Mouse (Mus musculus) yolk sac, embryonic 10.5 days (tissue): ENCODE measurements around the gene Tac2.
A peak's percentile ranks its signal among the peaks of the same experiment; 100 is the strongest.

Source experiments
- DNase-seq: peaks from one replicate; pipeline ENCODE4 v3.0.0-alpha.2; 2017; ENCODE audit warnings: low spot score

Gene Tac2

DNA sequence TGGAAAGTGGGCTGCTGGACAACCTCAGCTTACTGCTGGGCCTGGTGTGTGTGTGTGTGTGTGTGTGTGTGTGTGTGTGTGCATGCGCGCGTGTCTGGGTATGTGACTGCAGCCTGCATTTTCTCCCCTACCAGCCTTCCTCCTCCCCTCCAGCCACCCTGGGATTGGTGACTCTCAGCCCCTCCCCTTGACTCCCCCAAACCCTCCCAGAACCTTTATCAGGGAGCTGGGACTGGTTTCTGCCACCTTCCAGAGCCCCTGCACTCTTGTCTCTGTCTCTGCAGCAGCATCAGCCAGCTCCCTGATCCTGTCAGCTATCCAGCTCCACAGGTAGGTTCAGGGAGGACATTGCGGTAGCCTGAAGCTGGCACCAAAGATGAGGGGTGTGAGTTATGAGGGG lies 858 bp downstream of the Tac2 start:
- DNase-seq, result no peak

DNA sequence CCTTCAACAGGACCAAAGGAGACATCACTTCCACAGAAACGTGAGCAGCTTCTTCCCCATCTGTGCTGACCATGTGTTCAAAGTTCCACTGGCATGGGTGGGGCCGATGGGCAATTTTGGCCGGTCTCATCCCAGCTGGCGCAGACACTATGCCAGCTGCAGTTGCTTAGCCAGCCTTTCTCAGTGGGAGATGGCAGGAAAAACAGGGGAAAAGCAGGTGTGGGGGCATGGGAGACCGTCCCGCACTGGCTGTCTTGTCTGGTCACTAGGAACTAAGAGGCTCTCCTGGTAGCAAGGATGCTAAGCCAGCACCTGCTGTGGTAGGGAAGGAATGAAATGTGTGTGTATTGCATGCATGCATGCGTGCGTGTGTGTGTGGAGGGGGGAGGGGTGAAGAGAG lies 4.2 kb downstream of the Tac2 start:
- DNase-seq, result no peak

DNA sequence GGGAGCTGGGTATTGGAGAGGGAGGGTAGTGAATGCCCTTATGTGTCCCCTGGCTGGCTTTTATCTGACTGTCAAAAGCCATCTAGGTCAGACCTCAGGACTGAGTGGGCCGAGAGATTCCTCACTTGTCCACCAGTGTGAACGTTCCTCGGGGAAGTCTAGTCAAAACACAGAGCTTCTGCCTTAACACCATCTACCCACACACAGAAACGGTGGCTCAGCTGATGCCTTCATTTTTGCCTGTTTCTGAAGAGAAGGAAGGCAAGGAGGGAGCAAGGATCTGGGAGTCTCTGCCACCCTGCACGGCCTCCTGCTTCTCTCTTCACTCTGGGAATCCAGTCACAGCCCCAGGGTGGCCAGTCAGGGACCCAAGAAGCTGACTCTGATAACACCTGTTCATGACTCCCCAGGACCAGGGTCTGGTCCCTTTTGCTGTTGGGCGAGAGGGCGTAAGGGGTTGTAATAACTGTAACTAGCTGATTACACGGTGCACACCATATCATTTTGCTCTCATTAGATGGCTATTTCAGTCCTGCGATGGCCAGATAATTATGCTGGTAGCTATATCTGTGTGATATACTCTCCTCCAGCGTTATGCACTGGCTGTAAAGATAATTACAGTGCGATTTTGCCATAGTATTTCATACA lies 6.1 kb downstream of the Tac2 start:
- DNase-seq, result no peak

DNA sequence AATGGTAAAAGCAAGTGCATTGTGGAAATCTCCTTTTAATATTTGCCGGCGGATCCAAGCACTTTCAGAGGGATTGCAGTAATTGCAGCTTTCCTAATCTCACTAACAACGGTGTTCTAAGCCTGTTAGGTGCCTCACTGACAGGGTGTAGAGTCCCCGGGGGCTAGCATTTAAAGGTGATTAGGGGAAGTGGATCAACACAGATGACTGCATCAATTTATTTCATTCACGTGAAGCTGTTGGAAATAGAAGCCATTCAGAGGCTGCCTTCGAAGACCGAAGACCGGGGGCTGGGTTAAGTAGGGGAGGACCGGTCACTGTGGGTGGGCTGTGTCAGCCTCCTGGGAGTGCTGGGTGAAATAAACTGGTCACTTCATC lies 6.6 kb downstream of the Tac2 start:
- DNase-seq, result no peak

GRCm38 (mm10) chr10:127731397-127731796 lies 7.1 kb downstream of the Tac2 start:
- no peak for DNase-seq

GRCm38 (mm10) chr10:127734434-127734833 lies 10.2 kb downstream of the Tac2 start:
- DNase-seq, result no peak

- DNase-seq, result no peak
Measured at GRCm38 (mm10) chr10:127736266-127736665, 12.0 kb downstream of the Tac2 start.

- no peak for DNase-seq
Measured at GRCm38 (mm10) chr10:127736916-127737315, 12.6 kb downstream of the Tac2 start.

DNA sequence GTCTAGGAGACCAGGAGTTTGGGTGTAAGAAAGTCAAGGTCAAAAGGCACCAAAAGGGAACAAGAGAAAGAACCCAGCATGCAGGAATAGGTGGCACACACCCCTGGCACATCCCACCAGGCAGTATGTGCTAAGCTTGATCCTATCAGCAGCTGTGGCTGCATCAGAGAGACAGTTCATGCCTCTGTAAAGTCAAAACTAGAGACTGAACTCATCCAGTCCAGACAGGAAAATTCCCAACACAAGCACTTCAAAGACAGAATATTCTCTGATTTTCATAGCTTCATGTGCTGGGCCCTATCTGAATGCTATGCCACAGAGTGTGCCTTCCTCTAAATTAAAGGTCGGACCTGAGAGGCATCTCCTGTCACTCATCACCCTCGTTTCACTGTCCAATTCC lies 13.3 kb downstream of the Tac2 start:
- no peak for DNase-seq

DNA sequence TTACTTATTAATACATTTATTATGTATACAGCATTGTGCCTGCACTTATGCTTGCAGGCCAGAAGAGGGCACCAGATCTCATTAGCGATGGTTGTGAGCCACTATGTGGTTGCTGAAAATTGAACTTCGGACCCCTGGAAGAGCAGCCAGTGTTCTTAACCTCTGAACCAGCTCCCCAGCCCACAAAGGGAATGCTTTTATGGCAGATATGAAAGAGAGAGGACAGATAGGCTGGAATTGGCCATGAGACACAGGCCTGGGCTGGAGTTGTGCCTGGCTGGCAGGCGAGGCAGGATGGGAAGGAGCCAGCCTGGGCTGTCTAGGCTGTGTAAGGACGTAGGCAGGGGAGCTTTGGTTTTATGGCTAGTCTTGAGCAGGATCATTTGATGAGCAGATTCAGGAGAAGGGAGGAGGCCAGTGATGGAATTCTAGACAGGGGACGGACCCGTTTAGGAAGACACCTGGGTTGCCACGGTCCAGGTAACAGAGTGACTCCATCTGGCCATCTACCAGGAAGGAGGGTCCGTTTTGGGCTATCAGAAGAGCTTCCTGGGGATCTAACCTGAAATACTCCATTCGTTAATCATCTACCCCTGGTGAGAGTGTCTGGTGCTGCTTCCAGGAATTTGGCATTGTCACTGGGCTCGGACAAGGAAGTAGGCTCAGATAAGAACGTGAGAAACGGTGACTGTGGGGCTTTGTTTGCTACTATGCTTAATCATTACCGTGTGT lies 14.0 kb downstream of the Tac2 start:
- peak; percentile 86 for DNase-seq

DNA sequence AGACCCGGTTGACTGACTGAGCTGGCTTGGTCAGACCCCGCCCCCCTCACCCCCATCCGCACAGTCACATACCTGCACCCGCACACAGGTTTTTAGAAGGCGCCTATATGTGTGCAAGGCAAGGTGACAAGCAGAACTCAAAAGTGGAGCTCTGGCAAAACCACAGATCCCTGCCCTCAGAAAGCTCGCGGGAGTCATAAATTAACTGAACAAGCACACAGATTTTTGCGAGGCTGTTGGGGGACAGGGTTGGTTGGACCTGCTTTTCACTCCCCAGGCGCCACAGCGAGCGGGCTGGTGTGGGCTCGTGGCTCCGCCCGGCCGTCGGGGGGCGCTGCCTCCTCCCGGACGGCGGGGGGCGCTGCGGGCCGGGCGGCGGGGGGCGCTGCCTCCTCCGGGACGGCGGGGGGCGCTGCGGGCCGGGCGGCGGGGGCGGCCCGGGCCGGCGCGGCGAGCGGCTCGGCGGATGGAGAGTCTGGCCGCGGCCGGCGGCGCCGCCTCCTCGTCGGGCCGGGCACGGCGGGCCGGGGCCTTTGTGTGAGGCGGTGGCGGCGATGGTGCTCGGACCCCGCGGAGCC lies 14.9 kb downstream of the Tac2 start, which contains the start of gene Zbtb39:
Zbtb39 (plus strand) TSS at position 456 of the 578 bp plus-strand sequence.
- peak; percentile 84 for DNase-seq

DNA sequence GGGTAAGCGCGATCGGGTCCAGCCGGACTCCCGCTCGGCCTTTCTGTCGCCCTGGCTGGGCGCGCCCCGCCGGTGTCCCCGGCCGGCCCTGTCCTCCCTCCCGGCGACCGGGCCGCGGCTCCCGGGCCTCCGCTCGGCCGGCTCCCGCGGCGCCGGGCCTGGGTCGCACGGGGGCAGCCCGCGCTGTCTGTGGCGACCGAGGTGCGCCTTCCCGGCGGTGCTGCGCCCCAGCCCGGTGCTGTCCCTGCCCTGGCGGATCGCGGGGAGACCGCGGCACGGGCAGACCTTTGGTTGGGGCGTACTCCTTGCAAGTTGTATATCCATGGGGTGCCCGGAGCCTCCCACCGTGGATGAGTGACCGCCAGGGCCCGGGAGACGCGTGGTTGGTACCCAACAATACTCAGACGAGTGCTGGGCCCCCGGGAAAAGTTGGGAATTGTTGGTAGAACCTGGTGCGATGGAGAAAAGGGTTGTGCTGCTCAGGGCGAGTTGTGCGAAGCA lies 15.4 kb downstream of the Tac2 start:
- DNase-seq, result no peak

- no peak for DNase-seq
Measured at GRCm38 (mm10) chr10:127744661-127745060, 20.4 kb downstream of the Tac2 start.

GRCm38 (mm10) chr10:127745886-127746285 lies 21.6 kb downstream of the Tac2 start:
- DNase-seq, result no peak

- no peak for DNase-seq
Measured at GRCm38 (mm10) chr10:127747254-127747653, 23.0 kb downstream of the Tac2 start.

- peak; percentile 72 for DNase-seq
Measured at GRCm38 (mm10) chr10:127748847-127749612, 24.8 kb downstream of the Tac2 start.

DNA sequence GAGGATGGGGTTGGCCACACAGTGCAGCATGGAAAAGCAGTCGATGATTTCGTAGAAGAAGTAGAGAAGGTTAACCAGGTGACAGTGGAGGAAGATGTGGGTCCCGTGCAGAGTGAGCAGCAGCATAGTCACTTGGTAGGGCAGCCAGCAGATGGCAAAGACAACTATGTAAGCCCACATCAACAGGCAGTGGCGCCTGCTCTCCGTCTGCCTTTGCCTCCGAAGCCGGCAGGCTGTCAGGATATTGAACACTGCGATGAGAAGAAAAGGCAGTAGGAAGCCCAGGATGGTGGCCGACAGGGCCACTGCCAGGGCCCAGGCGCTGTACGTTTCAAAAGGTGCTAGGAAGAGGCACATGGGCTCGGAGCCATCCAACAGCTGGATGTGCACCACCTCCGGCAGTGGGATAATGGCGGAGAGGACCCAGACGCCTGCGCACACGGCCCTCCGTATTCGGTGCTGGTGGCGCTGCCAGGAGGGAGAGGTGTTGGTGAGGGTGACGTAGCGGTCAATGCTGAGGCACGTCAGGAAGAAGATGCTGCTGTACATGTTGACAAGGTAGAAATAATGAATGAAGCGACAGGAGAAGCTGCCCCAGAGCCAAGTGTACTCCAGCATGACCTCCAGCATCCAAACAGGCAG lies 26.0 kb downstream of the Tac2 start:
- no peak for DNase-seq

GRCm38 (mm10) chr10:127751548-127751947 lies 27.3 kb downstream of the Tac2 start, which contains the start of gene Gpr182:
Gene Gpr182, minus strand, starts transcription at chr10:127751732.
- DNase-seq, result no peak

GRCm38 (mm10) chr10:127754566-127755166 lies 30.4 kb downstream of the Tac2 start:
- no peak for DNase-seq

DNA sequence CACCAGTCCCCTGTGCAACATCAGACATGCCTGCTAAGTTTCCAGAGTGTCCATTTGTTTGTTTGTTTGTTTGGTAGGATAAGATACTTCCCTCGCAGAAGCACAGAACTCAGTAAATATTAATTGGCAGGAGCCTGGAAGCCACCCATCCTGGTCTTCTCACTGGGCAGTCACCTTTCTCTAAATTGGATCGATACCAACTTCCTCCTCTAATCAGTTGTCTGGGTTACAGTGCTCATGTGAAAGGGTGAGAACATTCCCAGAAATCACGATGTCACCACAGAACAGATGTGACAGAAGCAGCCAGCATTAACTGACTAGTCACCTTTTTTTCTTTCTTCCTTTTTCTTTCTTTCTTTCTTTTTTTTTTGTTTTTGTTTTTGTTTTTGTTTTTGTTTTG lies 31.0 kb downstream of the Tac2 start:
- no peak for DNase-seq

GRCm38 (mm10) chr10:127755770-127756468 lies 31.6 kb downstream of the Tac2 start:
- DNase-seq, result no peak
